Mouse (Mus musculus): ENCODE measurements around the gene Asb5. TPM values are rescaled to one million over a fixed set of nuclear protein-coding genes. Genes with fewer than 3 reads are reported as not detected.
A peak's percentile ranks its signal among the peaks of the same experiment; 100 is the strongest.

The Asb5 gene
- polyA plus RNA-seq, 1 experiment from 2014 or later, result 6.0 TPM

DNA sequence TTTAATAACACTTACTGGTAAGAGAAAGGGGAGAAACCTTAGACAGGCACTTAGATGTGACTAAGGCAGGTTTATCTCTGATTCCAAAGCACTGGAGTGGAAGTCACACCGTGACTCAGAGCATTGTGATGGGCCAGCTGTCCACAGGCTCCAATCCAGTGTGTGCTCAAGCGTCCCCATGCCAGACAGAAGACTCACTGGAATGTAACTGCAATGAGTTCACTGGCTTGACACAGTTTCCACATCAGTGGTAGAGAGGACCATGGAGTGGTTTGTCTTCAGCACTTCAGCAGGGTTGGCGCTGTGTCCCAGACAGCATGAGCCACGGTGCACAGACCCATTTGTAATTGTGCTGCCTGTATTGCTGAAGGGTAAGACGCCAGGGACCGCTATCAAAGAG lies 19.0 kb downstream of the Asb5 start:
- H3K9me3 ChIP-seq, result no peaks in the 10 kb centered on the region
- no peak for ATAC-seq (ENCODE audit: low FRiP score, low read depth)
- H3K4me3 ChIP-seq, result no peak overlapping the region
- H3K9ac ChIP-seq, result no peak overlapping the region
- H3K27ac ChIP-seq (replicated peaks), result no peak overlapping the region
- 65% methylated on average over 6 of the region's 6 CpGs for WGBS
- no peaks in the 10 kb centered on the region for H3K36me3 ChIP-seq
- H3K4me2 ChIP-seq, result no peak overlapping the region
- no peaks in the 10 kb centered on the region for H3K4me1 ChIP-seq (replicated peaks)
- no peaks in the 10 kb centered on the region for H3K27me3 ChIP-seq

DNA sequence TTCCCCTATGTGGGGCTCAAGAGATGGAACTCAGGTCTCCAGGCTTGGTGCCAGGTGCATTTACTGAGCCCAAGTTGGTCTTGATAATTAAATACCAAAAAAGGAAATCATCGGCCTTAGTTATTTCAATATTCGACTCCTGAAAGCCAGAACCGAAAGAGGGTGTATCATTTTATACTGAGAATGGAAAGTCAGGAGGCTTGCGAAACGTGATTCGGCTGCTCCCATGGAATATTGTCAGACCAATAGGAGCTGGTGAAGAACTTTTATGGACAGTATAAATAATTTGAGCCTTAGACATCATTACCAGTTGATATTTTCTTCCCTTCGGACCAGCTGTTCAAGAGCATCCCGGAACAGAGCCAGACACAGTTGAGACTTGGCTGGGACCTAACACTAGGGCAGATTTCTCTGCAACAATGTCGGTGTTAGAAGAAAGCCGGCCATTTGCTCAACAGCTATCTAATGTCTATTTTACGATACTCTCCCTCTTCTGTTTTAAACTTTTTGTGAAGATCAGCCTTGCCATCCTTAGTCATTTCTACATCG lies 20.7 kb downstream of the Asb5 start:
- Histone ChIP-seq H3K27me3 (no peaks in the 10 kb centered on the region), H3K4me1 (replicated peaks) (no peaks in the 10 kb centered on the region), H3K27ac (replicated peaks) (no peak overlapping the region), H3K9ac (no peak overlapping the region), H3K36me3 (no peaks in the 10 kb centered on the region), H3K9me3 (no peaks in the 10 kb centered on the region), H3K4me3 (no peak overlapping the region), H3K4me2 (no peak overlapping the region)
- ATAC-seq (ENCODE audit: low FRiP score, low read depth), result no peak
- WGBS, result 94% methylated on average over 12 of the region's 12 CpGs

- no peak overlapping the region for H3K4me3 ChIP-seq
- no peaks in the 10 kb centered on the region for H3K36me3 ChIP-seq
- ATAC-seq (ENCODE audit: low FRiP score, low read depth), result no peak
- no peaks in the 10 kb centered on the region for H3K4me1 ChIP-seq (replicated peaks)
- no peak overlapping the region for H3K27ac ChIP-seq (replicated peaks)
- WGBS, result 89% methylated on average over 2 of the region's 2 CpGs
- no peak overlapping the region for H3K9ac ChIP-seq
- no peak overlapping the region for H3K4me2 ChIP-seq
- H3K9me3 ChIP-seq, result no peaks in the 10 kb centered on the region
- H3K27me3 ChIP-seq, result no peaks in the 10 kb centered on the region
Observed at GRCm38 (mm10) chr8:54554921-54555320, 25.5 kb downstream of the Asb5 start.

- no peak overlapping the region for H3K4me2 ChIP-seq
- 72% methylated on average over 4 of the region's 4 CpGs for WGBS
- no peaks in the 10 kb centered on the region for H3K27me3 ChIP-seq
- no peak for ATAC-seq (ENCODE audit: low FRiP score, low read depth)
- no peaks in the 10 kb centered on the region for H3K36me3 ChIP-seq
- H3K9me3 ChIP-seq, result no peaks in the 10 kb centered on the region
- H3K27ac ChIP-seq (replicated peaks), result no peak overlapping the region
- no peak overlapping the region for H3K4me3 ChIP-seq
- H3K9ac ChIP-seq, result no peak overlapping the region
- no peaks in the 10 kb centered on the region for H3K4me1 ChIP-seq (replicated peaks)
Observed at GRCm38 (mm10) chr8:54562137-54562536, 32.8 kb downstream of the Asb5 start.

DNA sequence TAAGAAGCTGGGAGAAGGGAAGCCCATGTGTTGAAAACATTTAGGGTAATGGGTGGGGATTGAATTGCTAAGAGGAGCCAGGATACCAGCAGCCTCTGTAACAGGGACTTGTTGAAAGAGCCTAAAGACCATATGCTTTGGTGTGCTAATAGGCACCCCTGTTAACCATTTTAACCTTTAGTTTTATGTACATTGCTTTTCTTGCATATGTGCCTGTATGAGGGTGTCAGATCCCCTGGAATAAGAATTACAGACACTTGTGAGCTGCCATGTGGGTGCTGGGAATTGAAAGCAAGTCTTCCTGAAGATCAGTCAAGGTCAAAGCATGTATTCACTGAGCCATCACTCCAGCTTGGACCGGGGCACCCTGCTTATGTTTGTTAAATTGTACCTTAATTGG lies 35.8 kb downstream of the Asb5 start:
- H3K27ac ChIP-seq (replicated peaks), result no peak overlapping the region
- 95% methylated on average over 1 of the region's 1 CpGs for WGBS
- H3K4me3 ChIP-seq, result no peak overlapping the region
- no peaks in the 10 kb centered on the region for H3K27me3 ChIP-seq
- H3K9ac ChIP-seq, result no peak overlapping the region
- ATAC-seq (ENCODE audit: low FRiP score, low read depth), result no peak
- H3K36me3 ChIP-seq, result no peaks in the 10 kb centered on the region
- H3K9me3 ChIP-seq, result no peaks in the 10 kb centered on the region
- H3K4me2 ChIP-seq, result no peak overlapping the region
- H3K4me1 ChIP-seq (replicated peaks), result no peaks in the 10 kb centered on the region

DNA sequence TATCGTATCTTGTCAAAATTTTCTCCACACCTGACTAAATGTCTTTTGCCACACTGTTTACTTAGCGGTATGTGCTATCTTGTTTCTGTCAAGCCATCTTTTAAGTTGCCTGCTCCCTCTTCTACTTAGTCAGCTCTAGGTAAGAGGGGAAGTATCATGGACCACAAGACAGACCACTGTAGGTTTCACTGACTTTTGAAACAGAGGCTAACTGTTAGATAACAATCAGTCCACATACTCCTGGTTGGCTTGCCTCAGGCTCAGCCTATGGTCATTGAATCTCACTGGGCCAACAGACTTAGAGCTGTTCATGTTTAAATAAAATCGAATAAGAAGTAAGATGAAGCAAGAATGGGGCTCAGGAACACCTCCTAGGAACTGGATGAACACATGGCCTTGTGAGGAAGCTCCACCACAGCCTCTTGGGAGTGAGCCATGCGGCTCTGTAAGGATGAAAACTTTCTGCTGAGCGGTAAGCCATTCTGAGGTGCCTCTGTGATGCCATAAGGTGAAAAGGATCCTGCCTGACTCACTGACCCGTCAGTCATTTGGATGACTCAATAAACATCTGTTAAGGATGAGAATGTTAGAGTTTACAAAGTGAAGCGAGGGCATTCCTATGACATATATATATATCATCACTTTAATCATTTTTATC lies 36.4 kb downstream of the Asb5 start:
- H3K9ac ChIP-seq, result no peak overlapping the region
- 90% methylated on average over 7 of the region's 7 CpGs for WGBS

GRCm38 (mm10) chr8:54567168-54567567 lies 37.8 kb downstream of the Asb5 start:
- no peaks in the 10 kb centered on the region for H3K4me1 ChIP-seq (replicated peaks)
- H3K27ac ChIP-seq (replicated peaks), result no peak overlapping the region
- H3K4me3 ChIP-seq, result no peak overlapping the region
- 68% methylated on average over 2 of the region's 2 CpGs for WGBS
- no peak for ATAC-seq (ENCODE audit: low FRiP score, low read depth)
- no peaks in the 10 kb centered on the region for H3K9me3 ChIP-seq
- H3K9ac ChIP-seq, result no peak overlapping the region
- H3K27me3 ChIP-seq, result no peaks in the 10 kb centered on the region
- no peak overlapping the region for H3K4me2 ChIP-seq
- H3K36me3 ChIP-seq, result no peaks in the 10 kb centered on the region

More for the DNA sequence above, 36.4 kb downstream of the Asb5 start:
- no peak overlapping the region for H3K4me3 ChIP-seq
- no peaks in the 10 kb centered on the region for H3K27me3 ChIP-seq
- H3K4me2 ChIP-seq, result no peak overlapping the region
- no peaks in the 10 kb centered on the region for H3K9me3 ChIP-seq
- no peak overlapping the region for H3K27ac ChIP-seq (replicated peaks)
- no peaks in the 10 kb centered on the region for H3K36me3 ChIP-seq
- no peaks in the 10 kb centered on the region for H3K4me1 ChIP-seq (replicated peaks)
- ATAC-seq (ENCODE audit: low FRiP score, low read depth), result no peak

GRCm38 (mm10) chr8:54570618-54571609 lies 41.5 kb downstream of the Asb5 start:
- 73% methylated on average over 15 of the region's 15 CpGs for WGBS
- no peak overlapping the region for H3K27ac ChIP-seq (replicated peaks)
- ATAC-seq (ENCODE audit: low FRiP score, low read depth), result no peak

DNA sequence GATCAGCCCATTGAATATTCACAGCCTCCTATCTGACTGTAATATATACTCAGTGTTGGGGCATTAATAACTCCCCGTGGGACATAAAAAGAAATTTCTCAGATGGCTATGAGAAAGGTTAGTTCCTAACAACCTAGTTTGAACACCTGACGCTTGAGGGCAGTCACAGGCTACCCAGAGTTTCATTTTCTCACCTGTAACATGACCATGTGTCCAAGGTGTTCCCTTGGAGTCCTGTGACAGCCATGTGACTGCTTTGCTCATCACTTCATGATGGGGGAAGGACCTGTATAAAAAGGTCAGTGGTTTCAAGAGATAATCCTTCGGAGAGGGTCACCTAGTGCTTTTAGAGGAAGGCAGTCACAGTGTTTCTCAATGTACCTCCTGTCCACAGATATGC lies 52.1 kb downstream of the Asb5 start:
- ATAC-seq (ENCODE audit: low FRiP score, low read depth), result no peak
- no peak overlapping the region for H3K9ac ChIP-seq
- H3K4me3 ChIP-seq, result no peak overlapping the region
- no peak overlapping the region for H3K4me2 ChIP-seq
- no peaks in the 10 kb centered on the region for H3K36me3 ChIP-seq
- H3K27ac ChIP-seq (replicated peaks), result no peak overlapping the region
- H3K27me3 ChIP-seq, result no peaks in the 10 kb centered on the region
- no peaks in the 10 kb centered on the region for H3K9me3 ChIP-seq
- no peaks in the 10 kb centered on the region for H3K4me1 ChIP-seq (replicated peaks)
- 85% methylated on average over 3 of the region's 3 CpGs for WGBS

More at GRCm38 (mm10) chr8:54570618-54571609, 41.5 kb downstream of the Asb5 start:
- Histone ChIP-seq H3K9me3 (no peaks in the 10 kb centered on the region), H3K4me3 (no peak overlapping the region), H3K36me3 (no peaks in the 10 kb centered on the region), H3K27me3 (no peaks in the 10 kb centered on the region), H3K9ac (no peak overlapping the region), H3K4me1 (replicated peaks) (no peaks in the 10 kb centered on the region), H3K4me2 (no peak overlapping the region)

DNA sequence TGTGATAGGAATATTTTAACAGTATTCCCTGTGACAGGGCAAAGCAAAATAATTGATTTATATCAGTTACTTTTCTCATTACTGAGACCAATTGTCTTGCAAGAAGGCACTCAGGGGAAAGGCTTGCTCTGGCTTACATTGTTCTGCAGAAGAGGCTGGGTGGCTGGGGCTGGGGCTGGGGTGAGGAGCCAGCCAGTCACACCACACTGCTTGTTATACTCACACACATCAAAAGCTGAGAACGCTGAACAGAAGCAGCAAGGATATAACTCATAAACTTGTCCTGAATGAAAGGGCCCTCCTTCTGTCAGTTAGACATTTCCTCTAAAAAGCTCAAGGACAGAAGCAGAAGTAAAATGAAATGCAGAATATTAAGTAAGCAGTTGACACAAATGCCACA lies 53.5 kb downstream of the Asb5 start:
- Histone ChIP-seq H3K9ac (no peak overlapping the region), H3K4me2 (no peak overlapping the region), H3K27ac (replicated peaks) (no peak overlapping the region), H3K36me3 (no peaks in the 10 kb centered on the region), H3K9me3 (no peaks in the 10 kb centered on the region), H3K27me3 (no peaks in the 10 kb centered on the region), H3K4me3 (no peak overlapping the region), H3K4me1 (replicated peaks) (no peaks in the 10 kb centered on the region)
- ATAC-seq (ENCODE audit: low FRiP score, low read depth), result no peak
- WGBS, result 49% methylated on average over 1 of the region's 1 CpGs

DNA sequence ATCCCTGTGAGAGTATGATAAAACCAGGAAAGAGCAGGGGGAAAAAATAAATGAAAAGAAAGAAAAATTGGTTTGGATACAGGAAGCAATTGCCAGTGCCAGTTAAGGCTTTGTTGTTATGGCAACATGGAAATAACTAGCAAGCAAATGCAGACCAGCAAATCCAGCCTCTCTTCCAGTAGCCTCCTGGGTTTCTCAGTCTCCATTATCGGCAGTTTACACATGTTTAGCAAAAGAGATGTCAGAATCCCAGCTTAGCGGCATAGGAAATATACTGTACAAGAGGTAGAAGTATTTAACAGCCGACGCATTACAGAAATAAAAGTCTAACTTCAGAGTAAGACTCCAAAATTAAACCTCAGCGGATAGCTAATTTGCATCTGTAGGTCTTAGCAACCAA lies 65.3 kb downstream of the Asb5 start:
- Histone ChIP-seq H3K9me3 (no peaks in the 10 kb centered on the region), H3K27me3 (no peaks in the 10 kb centered on the region), H3K27ac (replicated peaks) (peak overlapping the region; percentile 46), H3K4me2 (no peak overlapping the region), H3K9ac (no peak overlapping the region), H3K4me3 (no peak overlapping the region), H3K4me1 (replicated peaks) (peaks cover 4% of the 10 kb centered on the region; the same call in 1 of the 2 replicates), H3K36me3 (no peaks in the 10 kb centered on the region)
- 72% methylated on average over 5 of the region's 5 CpGs for WGBS
- ATAC-seq (ENCODE audit: low FRiP score, low read depth), result no peak

- Histone ChIP-seq H3K4me2 (no peak overlapping the region), H3K27me3 (no peaks in the 10 kb centered on the region), H3K9ac (no peak overlapping the region), H3K4me3 (no peak overlapping the region), H3K27ac (replicated peaks) (no peak overlapping the region), H3K9me3 (no peaks in the 10 kb centered on the region), H3K36me3 (no peaks in the 10 kb centered on the region), H3K4me1 (replicated peaks) (peaks cover 13% of the 10 kb centered on the region)
- no peak for ATAC-seq (ENCODE audit: low FRiP score, low read depth)
- WGBS, result 41% methylated on average over 2 of the region's 2 CpGs
Observed at GRCm38 (mm10) chr8:54596051-54596450, 66.7 kb downstream of the Asb5 start.

Measured in hindbrain, embryonic 15.5 days (tissue).